Mouse (Mus musculus): ENCODE data around the gene Bex4. TPM values are rescaled to one million over a fixed set of nuclear protein-coding genes. Genes with fewer than 3 reads are reported as not detected.

Bex4 gene
- polyA plus RNA-seq (2015; fragmentation: Nextera tagmentation; extraction: Ambion mirVana): 73.2 and 98.4 TPM in 2 replicates

GRCm38 (mm10) chrX:136138827-136139639 lies at the start of gene Bex4:
Gene Bex4, plus strand, starts transcription at chrX:136138996.

GRCm38 (mm10) chrX:136172118-136172551 lies 33.3 kb downstream of the Bex4 start, which contains the start of gene Tceal8:
Gene Tceal8, minus strand, starts transcription at chrX:136172342.

Other genes with a start within 250 kb of the Bex4 start
- gene Arxes2, start 145.2 kb upstream of the Bex4 start, polyA plus RNA-seq (2015; fragmentation: Nextera tagmentation; extraction: Ambion mirVana): 22.9 and 31.0 TPM in 2 replicates
- 10.1 and 12.9 TPM in 2 replicates for gene Arxes1, start 105.6 kb upstream of the Bex4 start, polyA plus RNA-seq (2015; fragmentation: Nextera tagmentation; extraction: Ambion mirVana)
- 8.3 and 8.5 TPM in 2 replicates for gene Bex2, start 70.8 kb upstream of the Bex4 start, polyA plus RNA-seq (2015; fragmentation: Nextera tagmentation; extraction: Ambion mirVana)
- gene Nxf3, start 53.7 kb upstream of the Bex4 start, polyA plus RNA-seq (2015; fragmentation: Nextera tagmentation; extraction: Ambion mirVana): 0.22 and 0.27 TPM in 2 replicates
- 86.9 and 103 TPM in 2 replicates for gene Tceal8, start 33.3 kb downstream of the Bex4 start, polyA plus RNA-seq (2015; fragmentation: Nextera tagmentation; extraction: Ambion mirVana)
- 0.81 and 1.5 TPM in 2 replicates for gene Tceal5, start 64.9 kb downstream of the Bex4 start, polyA plus RNA-seq (2015; fragmentation: Nextera tagmentation; extraction: Ambion mirVana)
- gene Tceal7, start 75.8 kb downstream of the Bex4 start, polyA plus RNA-seq (2015; fragmentation: Nextera tagmentation; extraction: Ambion mirVana): 0.22 TPM in 1 of 2 replicates, not detected in the other
- gene Bex1, start 76.5 kb downstream of the Bex4 start, polyA plus RNA-seq (2015; fragmentation: Nextera tagmentation; extraction: Ambion mirVana): 2.7 and 3.8 TPM in 2 replicates
- gene Tceal9, start 106.1 kb downstream of the Bex4 start, polyA plus RNA-seq (2015; fragmentation: Nextera tagmentation; extraction: Ambion mirVana): 191 and 202 TPM in 2 replicates
- gene Bex3, start 131.3 kb downstream of the Bex4 start, polyA plus RNA-seq (2015; fragmentation: Nextera tagmentation; extraction: Ambion mirVana): 143 and 151 TPM in 2 replicates

Data from spleen, postnatal 0 days (tissue).